Mouse (Mus musculus) cerebellum, adult 11-12 months (tissue): ENCODE data around the gene Olfr203.
"Not testable (repeated sequence)": the region's sequence is repeated elsewhere in the genome, so short reads cannot be mapped to it uniquely, and the experiment has no call there.

Experiments
- DNase-seq: peaks from one replicate; pipeline ENCODE4 v3.0.0; 2022

The Olfr203 gene

GRCm38 (mm10) chr16:59298581-59298980, at the start of gene Olfr203:
Gene Olfr203, plus strand, starts transcription at chr16:59298881.
- no peak for DNase-seq

GRCm38 (mm10) chr16:59249684-59250083, 49.0 kb upstream of the Olfr203 start:
- no peak for DNase-seq

- not testable (repeated sequence) for DNase-seq
Measured at GRCm38 (mm10) chr16:59269097-59269496, 29.6 kb upstream of the Olfr203 start.

- DNase-seq: not testable (repeated sequence)
Measured at GRCm38 (mm10) chr16:59272532-59272931, 26.1 kb upstream of the Olfr203 start, which contains the start of gene Olfr201. Gene Olfr201, minus strand, starts transcription at chr16:59272632.

GRCm38 (mm10) chr16:59280542-59280941, 18.1 kb upstream of the Olfr203 start:
- no peak for DNase-seq

GRCm38 (mm10) chr16:59283476-59283875, 15.2 kb upstream of the Olfr203 start:
- DNase-seq: no peak

GRCm38 (mm10) chr16:59286693-59287092, 12.0 kb upstream of the Olfr203 start, which contains the start of gene Olfr202:
Gene Olfr202, minus strand, starts transcription at chr16:59286793.
- DNase-seq: no peak

- not testable (repeated sequence) for DNase-seq
Measured at GRCm38 (mm10) chr16:59287576-59287975, 11.1 kb upstream of the Olfr203 start.

- DNase-seq: no peak
Measured at GRCm38 (mm10) chr16:59318148-59318547, 19.5 kb downstream of the Olfr203 start, which contains the start of gene Olfr204. Gene Olfr204, minus strand, starts transcription at chr16:59318248.

GRCm38 (mm10) chr16:59323262-59323661, 24.6 kb downstream of the Olfr203 start:
- not testable (repeated sequence) for DNase-seq

- no peak for DNase-seq
Measured at GRCm38 (mm10) chr16:59331038-59331437, 32.4 kb downstream of the Olfr203 start, which contains the start of gene Olfr205. Gene Olfr205, minus strand, starts transcription at chr16:59331138.

GRCm38 (mm10) chr16:59349146-59349545, 50.5 kb downstream of the Olfr203 start, which contains the start of gene Olfr206:
Gene Olfr206, minus strand, starts transcription at chr16:59349246.
- no peak for DNase-seq
